Mouse (Mus musculus) neural tube, embryonic 11.5 days (tissue): ENCODE results near the gene Top3b. TPM values are rescaled to one million over a fixed set of nuclear protein-coding genes. Genes with fewer than 3 reads are reported as not detected.
A peak's percentile ranks its signal among the peaks of the same experiment; 100 is the strongest.

Experiments
- ATAC-seq: fragments of 200-750 bp; cut with Nextera tagmentation; 2 replicates; pipeline ENCODE4 v1.8.0; 2017; ENCODE audit warnings: moderate number of reproducible peaks, mild to moderate bottlenecking, moderate TSS enrichment, moderate library complexity; ENCODE audit not compliant: insufficient read depth, low FRiP score, low TSS enrichment
- DNase-seq: peaks from one replicate; pipeline ENCODE4 v3.0.0-alpha.2; 2015; ENCODE audit warnings: low spot score
- H3K27ac ChIP-seq: fragments of 300-500 bp; sonication (generic); 2 replicates; pipeline ENCODE4 v1.5.1; 2014; ENCODE audit warnings: low read depth, mild to moderate bottlenecking, low read length
- H3K27me3 ChIP-seq: fragments of 300-500 bp; sonication (generic); 2 replicates; pipeline ENCODE4 v1.6.1; 2014; ENCODE audit warnings: mild to moderate bottlenecking, low read length, mixed read lengths; ENCODE audit not compliant: control insufficient read depth, insufficient read depth
- H3K36me3 ChIP-seq: fragments of 300-500 bp; sonication (generic); 2 replicates; pipeline ENCODE4 v1.6.1; 2014; ENCODE audit warnings: mild to moderate bottlenecking, low read length, moderate library complexity, mixed read lengths; ENCODE audit not compliant: control insufficient read depth, insufficient read depth
- H3K4me1 ChIP-seq: fragments of 300-500 bp; sonication (generic); 2 replicates; pipeline ENCODE4 v1.6.1; 2014; ENCODE audit warnings: low read length, mixed read lengths; ENCODE audit not compliant: control insufficient read depth, insufficient read depth
- H3K4me2 ChIP-seq: fragments of 300-500 bp; sonication (generic); 2 replicates; pipeline ENCODE4 v1.6.1; 2014; ENCODE audit warnings: low read depth, mild to moderate bottlenecking, moderate library complexity
- H3K4me3 ChIP-seq: fragments of 300-500 bp; sonication (generic); 2 replicates; pipeline ENCODE4 v1.5.1; 2014; ENCODE audit warnings: low read depth, low read length
- H3K9ac ChIP-seq: fragments of 300-500 bp; sonication (generic); 2 replicates; pipeline ENCODE4 v1.6.1; 2014; ENCODE audit warnings: mild to moderate bottlenecking, low read length
- H3K9me3 ChIP-seq: fragments of 300-500 bp; sonication (generic); 2 replicates; pipeline ENCODE4 v1.6.1; 2016; ENCODE audit warnings: low read length; ENCODE audit not compliant: control insufficient read depth
- WGBS: fragments of 180-500 bp; shearing (Covaris S2); extraction: QIAGEN DNeasy Blood & Tissue Kit; methylation state at CpG from one replicate; pipeline ENCODE4 v1.1.7; 2014; 5-methylcytosine and 5-hydroxymethylcytosine counted together
- polyA plus RNA-seq: library from polyadenylated mRNA; unstranded; fragments of >200 nt; fragmentation: Nextera tagmentation; extraction: Ambion mirVana; gene quantifications from 2 replicates; pipeline ENCODE4 v1.2.1, GENCODE M21; 2014

Gene Top3b
- polyA plus RNA-seq: 63.5 and 67.0 TPM in 2 replicates

GRCm38 (mm10) chr16:16870617-16871331 is at the start of gene Top3b, which contains the start of gene Vpreb1:
TSS of gene Top3b (plus strand) at chr16:16870736.
TSS of gene Vpreb1 (minus strand) at chr16:16870843.
- WGBS: 0% methylated on average over 49 of the region's 49 CpGs
- Histone ChIP-seq H3K4me1 (no peaks in the 10 kb centered on the region; the same call in 1 of the 2 replicates), H3K27me3 (no peaks in the 10 kb centered on the region), H3K4me3 (peak within 1 kb of the TSS; percentile 72), H3K4me2 (peak within 1 kb of the TSS; percentile 49), H3K36me3 (peaks cover 1% of the 10 kb centered on the region), H3K9me3 (no peaks in the 10 kb centered on the region), H3K9ac (peak within 1 kb of the TSS; percentile 81), H3K27ac (peak within 1 kb of the TSS; percentile 77)
- DNase-seq (peak; percentile 94), ATAC-seq (peak; percentile 95)

GRCm38 (mm10) chr16:16825476-16825875 is 45.1 kb upstream of the Top3b start:
- no peak overlapping the region for H3K9ac ChIP-seq
- H3K9me3 ChIP-seq: no peaks in the 10 kb centered on the region
- 40% methylated on average over 5 of the region's 5 CpGs for WGBS
- no peaks in the 10 kb centered on the region for H3K27me3 ChIP-seq
- H3K4me3 ChIP-seq: no peak overlapping the region
- H3K4me2 ChIP-seq: no peak overlapping the region
- DNase-seq: no peak
- no peaks in the 10 kb centered on the region for H3K36me3 ChIP-seq
- ATAC-seq: no peak
- H3K27ac ChIP-seq: no peak overlapping the region
- H3K4me1 ChIP-seq: no peaks in the 10 kb centered on the region

- Histone ChIP-seq H3K9me3 (no peaks in the 10 kb centered on the region), H3K4me2 (no peak overlapping the region), H3K27me3 (no peaks in the 10 kb centered on the region), H3K4me1 (no peaks in the 10 kb centered on the region), H3K4me3 (no peak overlapping the region), H3K9ac (no peak overlapping the region), H3K36me3 (no peaks in the 10 kb centered on the region), H3K27ac (no peak overlapping the region)
- 90% methylated on average over 2 of the region's 2 CpGs for WGBS
- ATAC-seq (no peak), DNase-seq (no peak)
Measured at GRCm38 (mm10) chr16:16826223-16826622, 44.3 kb upstream of the Top3b start.

GRCm38 (mm10) chr16:16828757-16829615 is 41.5 kb upstream of the Top3b start, which contains the start of gene Spag6l:
TSS of gene Spag6l (minus strand) at chr16:16829456.
- no peaks in the 10 kb centered on the region for H3K4me1 ChIP-seq
- H3K9me3 ChIP-seq: no peaks in the 10 kb centered on the region
- DNase-seq: peak; percentile 71
- H3K27me3 ChIP-seq: no peaks in the 10 kb centered on the region
- WGBS: 6% methylated on average over 33 of the region's 33 CpGs
- no peaks in the 10 kb centered on the region for H3K36me3 ChIP-seq
- peak; percentile 89 for ATAC-seq
- peak within 1 kb of the TSS; percentile 66 for H3K4me2 ChIP-seq
- no peak within 1 kb of the TSS for H3K27ac ChIP-seq
- peak within 1 kb of the TSS; percentile 37 for H3K4me3 ChIP-seq
- H3K9ac ChIP-seq: peak within 1 kb of the TSS; percentile 7; the same call in 1 of the 2 replicates

GRCm38 (mm10) chr16:16829671-16830070 is 40.9 kb upstream of the Top3b start:
- Histone ChIP-seq H3K36me3 (no peaks in the 10 kb centered on the region), H3K4me1 (no peaks in the 10 kb centered on the region), H3K9ac (no peak overlapping the region), H3K4me2 (no peak overlapping the region), H3K27me3 (no peaks in the 10 kb centered on the region), H3K9me3 (no peaks in the 10 kb centered on the region), H3K4me3 (no peak overlapping the region), H3K27ac (no peak overlapping the region)
- DNase-seq: no peak
- peak; percentile 43; the same call in 1 of the 2 replicates for ATAC-seq
- 87% methylated on average over 3 of the region's 3 CpGs for WGBS

GRCm38 (mm10) chr16:16849196-16849595 is 21.3 kb upstream of the Top3b start:
- Histone ChIP-seq H3K4me3 (no peak overlapping the region), H3K36me3 (no peaks in the 10 kb centered on the region), H3K4me1 (no peaks in the 10 kb centered on the region), H3K27ac (no peak overlapping the region), H3K27me3 (no peaks in the 10 kb centered on the region), H3K9me3 (no peaks in the 10 kb centered on the region), H3K4me2 (no peak overlapping the region), H3K9ac (no peak overlapping the region)
- ATAC-seq: no peak
- no peak for DNase-seq

GRCm38 (mm10) chr16:16852411-16852810 is 18.1 kb upstream of the Top3b start:
- no peaks in the 10 kb centered on the region for H3K9me3 ChIP-seq
- H3K4me3 ChIP-seq: no peak overlapping the region
- H3K27ac ChIP-seq: no peak overlapping the region
- H3K4me2 ChIP-seq: no peak overlapping the region
- 89% methylated on average over 3 of the region's 3 CpGs for WGBS
- DNase-seq (no peak), ATAC-seq (no peak)
- H3K9ac ChIP-seq: no peak overlapping the region
- H3K36me3 ChIP-seq: no peaks in the 10 kb centered on the region
- no peaks in the 10 kb centered on the region for H3K27me3 ChIP-seq
- H3K4me1 ChIP-seq: no peaks in the 10 kb centered on the region

GRCm38 (mm10) chr16:16854836-16855235 is 15.7 kb upstream of the Top3b start:
- DNase-seq: peak; percentile 19
- WGBS: 29% methylated on average over 6 of the region's 6 CpGs

More at GRCm38 (mm10) chr16:16854836-16855235, 15.7 kb upstream of the Top3b start:
- Histone ChIP-seq H3K9me3 (no peaks in the 10 kb centered on the region), H3K27ac (no peak overlapping the region), H3K4me1 (no peaks in the 10 kb centered on the region), H3K4me3 (no peak overlapping the region), H3K4me2 (no peak overlapping the region), H3K36me3 (no peaks in the 10 kb centered on the region), H3K27me3 (no peaks in the 10 kb centered on the region), H3K9ac (no peak overlapping the region)
- no peak for ATAC-seq
